Mouse (Mus musculus) cerebellum, adult 18-20 months (tissue): ENCODE measurements around the gene Samd5.

ENCODE experiments used
- DNase-seq, 2 experiments: peaks; one replicate each; pipeline ENCODE4 v3.0.0; 2021

Gene Samd5

DNA sequence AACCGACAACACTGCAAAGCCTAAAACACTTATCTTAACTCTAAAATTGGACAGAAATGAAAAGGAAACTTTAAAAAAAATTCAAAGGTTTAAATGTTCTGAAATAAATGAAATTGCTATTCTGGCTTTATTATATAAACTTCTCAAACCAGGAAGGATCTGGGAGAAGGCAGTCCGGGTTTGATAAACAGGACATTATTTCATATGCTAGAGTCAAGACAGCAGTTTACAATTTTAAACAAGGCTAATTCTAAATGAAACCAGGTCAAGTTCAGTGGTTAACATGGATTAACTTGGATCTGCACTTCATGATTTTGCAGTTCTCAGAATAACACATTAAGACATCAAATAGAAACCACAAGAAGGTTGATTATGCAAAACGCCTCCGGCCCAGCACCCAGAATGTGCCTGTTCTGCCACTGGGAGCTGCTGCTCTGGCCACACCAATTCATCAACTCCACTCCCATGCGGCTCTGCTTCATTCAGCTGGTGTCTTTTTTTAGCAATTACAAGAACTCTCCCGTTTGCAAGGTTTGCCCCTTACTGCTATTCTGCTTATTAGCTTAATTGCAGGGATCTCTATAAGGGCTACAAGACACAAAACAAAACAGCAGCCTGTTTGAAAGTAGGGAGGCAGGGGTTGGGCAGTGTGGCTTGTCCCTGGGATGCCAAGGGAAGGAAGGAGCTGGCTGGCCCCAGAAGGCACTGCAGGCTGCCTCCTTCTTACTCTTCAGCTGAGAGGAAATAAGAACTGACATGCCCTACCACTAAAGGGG is 24.8 kb downstream of the Samd5 start:
- DNase-seq = no peak

GRCm38 (mm10) chr10:9648464-9648863 is 26.5 kb downstream of the Samd5 start:
- DNase-seq = no peak

- no peak for DNase-seq
These were observed 27.3 kb downstream of the Samd5 start for GRCm38 (mm10) chr10:9647741-9648140.

- no peak for DNase-seq
These were observed 28.6 kb downstream of the Samd5 start for GRCm38 (mm10) chr10:9646391-9646790.

DNA sequence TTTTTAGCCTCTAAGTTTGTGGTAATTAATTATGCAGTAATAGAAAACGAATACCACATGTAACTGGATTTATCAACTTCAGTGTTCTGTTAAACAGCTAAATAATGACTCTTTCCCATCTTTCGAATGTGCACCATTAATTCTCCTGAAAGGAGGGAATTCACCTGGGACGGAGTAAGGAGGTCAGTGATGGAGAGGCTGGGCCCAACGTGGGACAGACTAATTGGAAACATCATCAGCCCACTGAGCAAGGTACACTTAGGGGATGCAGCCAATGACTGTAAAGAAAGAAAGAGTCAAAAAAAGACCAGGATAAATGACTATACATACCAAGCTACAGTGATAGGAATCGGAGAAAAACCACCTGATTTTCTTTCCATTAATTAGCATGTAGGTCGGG is 31.5 kb downstream of the Samd5 start:
- DNase-seq = no peak

- no peak for DNase-seq
These were observed 32.9 kb downstream of the Samd5 start for GRCm38 (mm10) chr10:9642077-9642476.

GRCm38 (mm10) chr10:9640678-9641077 is 34.3 kb downstream of the Samd5 start:
- DNase-seq = no peak

DNA sequence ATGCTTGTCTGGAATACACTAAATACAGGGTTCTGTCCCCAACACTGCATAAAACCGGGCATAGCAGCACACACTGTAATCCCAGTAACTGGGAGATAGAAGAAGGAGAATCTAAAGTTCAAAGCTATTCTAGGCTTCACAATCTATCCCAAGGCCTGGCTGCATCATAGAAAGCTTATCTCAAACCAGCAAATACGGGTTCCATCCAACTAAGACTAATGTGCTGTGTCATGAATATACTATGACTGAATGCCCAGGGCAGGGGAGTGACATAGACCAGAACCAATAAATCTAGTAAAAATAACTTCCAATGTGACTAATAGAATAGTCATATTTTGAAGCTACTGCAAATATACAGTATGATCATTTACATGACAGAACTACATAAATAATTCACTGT is 35.0 kb downstream of the Samd5 start:
- no peak for DNase-seq

GRCm38 (mm10) chr10:9625356-9625755 is 49.7 kb downstream of the Samd5 start:
- no peak for DNase-seq

DNA sequence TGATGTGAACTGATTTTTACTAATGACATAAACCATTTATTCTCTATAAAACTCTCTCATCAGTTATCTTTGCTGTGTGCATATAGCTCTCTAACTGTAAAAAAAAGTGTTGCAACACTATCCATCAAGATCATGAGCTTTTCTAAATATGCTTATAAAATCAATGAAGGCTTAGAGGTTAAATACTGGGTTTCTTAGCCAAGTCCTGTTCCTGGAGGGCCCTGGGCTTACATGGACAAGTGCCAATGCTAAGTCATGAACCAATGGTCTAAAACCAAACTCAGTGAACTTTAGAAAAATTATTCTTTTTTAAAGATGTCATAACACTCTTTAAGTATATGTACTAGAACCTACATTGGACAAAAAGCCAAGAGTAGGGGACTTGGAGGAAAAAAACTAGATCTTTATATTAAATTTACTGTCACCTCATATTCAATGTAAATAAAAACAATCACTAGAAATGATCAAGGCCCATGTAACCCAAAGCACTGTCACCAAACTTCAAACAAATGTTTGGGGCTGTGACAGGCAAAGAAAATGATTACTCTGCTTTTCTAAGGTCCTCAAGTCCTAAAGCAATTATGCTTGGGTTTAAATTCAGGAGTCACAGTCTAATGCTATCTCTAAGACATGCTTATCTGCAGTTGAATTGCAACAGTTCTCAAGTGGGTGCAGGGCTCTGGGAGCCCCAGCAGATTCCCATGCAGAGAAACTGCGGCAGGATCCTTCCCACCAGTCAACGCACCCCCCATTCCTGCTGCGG is 52.9 kb downstream of the Samd5 start:
- no peak for DNase-seq

DNA sequence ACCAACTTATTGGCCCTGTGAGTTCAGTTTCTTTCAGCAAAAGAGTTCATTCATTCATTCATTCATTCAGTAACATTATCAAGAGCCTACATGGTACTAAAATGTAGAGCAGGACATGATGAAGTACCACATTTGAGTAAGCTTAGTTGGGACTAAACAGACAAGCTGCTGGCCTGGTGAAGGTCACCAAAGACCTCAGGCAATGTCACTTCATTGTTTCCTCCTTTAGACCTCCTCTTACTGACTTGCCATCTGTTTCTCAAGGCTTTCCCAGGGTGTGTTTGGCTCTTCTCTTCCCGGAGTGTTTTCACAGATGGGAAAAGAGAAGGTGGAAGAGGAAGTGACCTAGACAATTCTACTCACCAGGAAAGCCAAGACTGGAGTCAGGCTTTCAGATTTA is 54.0 kb downstream of the Samd5 start:
- no peak for DNase-seq

GRCm38 (mm10) chr10:9615009-9615408 is 60.0 kb downstream of the Samd5 start:
- no peak for DNase-seq

GRCm38 (mm10) chr10:9608854-9609253 is 66.2 kb downstream of the Samd5 start:
- no peak for DNase-seq

GRCm38 (mm10) chr10:9607155-9607554 is 67.9 kb downstream of the Samd5 start:
- DNase-seq = no peak

GRCm38 (mm10) chr10:9605635-9606034 is 69.4 kb downstream of the Samd5 start:
- DNase-seq = peak; percentile 10

DNA sequence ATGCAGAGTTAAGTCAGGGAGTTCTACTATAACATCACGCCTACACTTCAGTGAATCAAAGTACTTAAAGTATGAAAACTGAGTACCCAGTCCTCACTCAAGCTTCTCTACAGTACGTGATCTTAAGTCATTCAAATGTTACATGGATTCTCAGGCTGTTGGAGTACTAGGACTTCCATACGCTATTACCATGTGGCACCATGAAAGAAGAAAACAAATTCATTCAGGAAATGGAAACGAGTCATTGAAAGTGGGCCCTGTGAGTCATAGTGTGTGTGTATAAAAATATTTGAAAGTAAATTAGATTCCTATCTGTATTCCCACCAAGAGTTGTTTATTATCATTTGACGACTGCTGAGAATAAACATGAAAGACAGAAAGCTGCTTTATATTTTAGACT is 71.7 kb downstream of the Samd5 start:
- DNase-seq = no peak

DNA sequence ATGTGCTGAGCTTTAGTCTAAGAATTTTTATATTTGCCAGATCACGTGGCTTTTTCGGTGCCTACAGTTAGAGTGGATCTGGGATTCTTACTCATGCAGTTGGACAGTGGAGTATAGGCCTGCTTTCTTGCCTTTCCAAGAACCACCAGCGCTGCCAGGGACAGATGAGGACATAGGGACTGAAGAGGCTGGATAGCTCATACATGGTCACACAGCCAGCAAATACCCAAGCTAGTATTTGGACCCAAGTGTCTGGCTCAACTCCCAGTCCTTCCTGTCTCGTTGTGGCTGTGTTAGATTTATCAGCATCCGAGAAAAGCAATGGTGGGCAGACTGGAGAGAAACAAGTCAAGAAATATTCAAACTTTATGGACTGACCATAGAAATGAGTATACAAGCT is 72.2 kb downstream of the Samd5 start:
- DNase-seq = no peak

DNA sequence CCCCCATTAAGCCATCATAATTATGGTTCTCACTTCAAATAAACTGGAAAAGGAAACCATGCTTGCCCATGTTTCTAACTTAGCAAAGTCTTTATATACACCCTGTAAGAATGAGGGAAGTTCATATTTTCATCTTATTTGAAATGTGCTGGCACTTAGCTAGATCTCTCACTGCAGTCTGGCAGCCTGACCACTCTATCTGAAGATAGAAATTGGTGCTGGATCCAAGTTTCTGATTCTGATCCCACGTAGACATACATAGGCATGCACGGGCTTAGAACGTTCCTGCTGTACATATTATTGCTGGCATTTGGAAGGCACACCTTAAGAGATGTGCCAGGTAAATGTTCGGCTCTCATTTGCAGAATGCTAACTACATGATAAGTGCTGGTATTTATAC is 72.6 kb downstream of the Samd5 start:
- DNase-seq = no peak

- DNase-seq = no peak
These were observed 78.8 kb downstream of the Samd5 start for GRCm38 (mm10) chr10:9596228-9596627.

GRCm38 (mm10) chr10:9594666-9595065 is 80.3 kb downstream of the Samd5 start:
- DNase-seq = no peak

- no peak for DNase-seq
These were observed 84.4 kb downstream of the Samd5 start for GRCm38 (mm10) chr10:9590606-9591005.

DNA sequence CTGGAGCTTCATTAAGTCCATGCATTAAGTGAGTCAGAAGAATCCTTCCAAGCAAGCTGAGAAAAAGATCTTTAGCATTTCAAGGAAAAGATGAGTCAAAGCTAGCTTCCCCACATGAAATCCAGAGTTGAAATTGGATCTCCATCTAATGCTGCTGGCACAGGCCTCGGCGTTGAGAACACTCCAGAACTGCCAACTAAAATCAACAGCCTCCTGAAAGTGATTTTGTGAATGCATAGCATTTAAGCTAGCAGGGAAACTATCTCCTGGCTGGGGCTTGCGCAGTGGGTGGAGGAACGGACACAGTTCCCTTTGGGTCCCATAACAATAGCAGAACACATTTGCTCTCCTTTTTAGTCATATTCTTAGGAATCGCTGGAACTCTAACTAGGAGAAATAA is 88.7 kb downstream of the Samd5 start:
- DNase-seq = no peak

DNA sequence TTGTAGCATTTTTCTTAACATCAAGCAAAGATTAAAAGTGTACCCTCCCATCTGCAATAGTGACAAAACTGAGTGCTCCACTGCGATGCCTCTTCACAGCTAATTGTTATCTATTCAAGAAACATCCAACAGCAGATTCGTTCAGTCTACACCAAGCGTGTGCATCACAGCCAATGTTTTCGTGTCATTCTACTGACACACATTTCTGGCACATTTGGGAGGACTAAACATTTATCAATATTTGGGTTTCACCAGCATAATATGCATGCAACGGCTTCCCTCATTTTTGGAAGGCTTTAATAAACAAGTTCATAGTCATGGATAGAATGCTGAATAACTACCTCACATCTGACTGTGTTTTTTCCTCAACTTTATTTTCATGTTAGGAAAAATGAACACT is 95.6 kb downstream of the Samd5 start:
- DNase-seq = no peak

- DNase-seq = peak; percentile 37 to 51
These were observed 99.4 kb downstream of the Samd5 start for GRCm38 (mm10) chr10:9575605-9576004.

GRCm38 (mm10) chr10:9574135-9574534 is 100.9 kb downstream of the Samd5 start:
- no peak for DNase-seq
